Mouse (Mus musculus) cerebellum, adult 2 months (tissue): ENCODE results near the gene Ranbp17.

ENCODE experiments used
- CTCF ChIP-seq: fragments of 200-500 bp; IDR thresholded peaks from 2 replicates; pipeline ENCODE4 v1.5.1; 2011; ENCODE audit warnings: low read depth, mild to moderate bottlenecking, control low read depth, low read length, moderate library complexity, borderline replicate concordance; ENCODE audit not compliant: insufficient read depth
- POLR2A ChIP-seq: fragments of 200-500 bp; IDR thresholded peaks from 2 replicates; pipeline ENCODE4 v1.6.1; 2011; ENCODE audit warnings: low read length, control low read depth, borderline replicate concordance; ENCODE audit not compliant: insufficient read depth

- no peak for TF ChIP-seq POLR2A
- TF ChIP-seq CTCF, result no peak
Measured at GRCm38 (mm10) chr11:33454069-33454468, 59.5 kb downstream of the Ranbp17 start.
